Mouse (Mus musculus) midbrain, embryonic 14.5 days (tissue): ENCODE results near the gene Hrh2. TPM values are rescaled to one million over a fixed set of nuclear protein-coding genes. Genes with fewer than 3 reads are reported as not detected.

Source experiments
- ATAC-seq: fragments of 200-750 bp; cut with Nextera tagmentation; 2 replicates; pipeline ENCODE4 v1.8.0; 2017; ENCODE audit warnings: moderate number of reproducible peaks, moderate library complexity; ENCODE audit not compliant: low FRiP score, low TSS enrichment
- DNase-seq: peaks from one replicate; pipeline ENCODE4 v3.0.0-alpha.2; 2015
- H3K27ac ChIP-seq: fragments of 300-500 bp; sonication (generic); replicated peaks from 2 replicates; pipeline ENCODE4 v1.5.1; 2014; ENCODE audit warnings: mild to moderate bottlenecking, low read depth, low read length, moderate library complexity
- H3K27me3 ChIP-seq: fragments of 300-500 bp; sonication (generic); 2 replicates; pipeline ENCODE4 v1.6.1; 2014; ENCODE audit warnings: low read length, control low read depth, mixed read lengths; ENCODE audit not compliant: control insufficient read depth, insufficient read depth
- H3K36me3 ChIP-seq: fragments of 300-500 bp; sonication (generic); 2 replicates; pipeline ENCODE4 v1.6.1; 2014; ENCODE audit warnings: low read length, control low read depth; ENCODE audit not compliant: control insufficient read depth, insufficient read depth
- H3K4me1 ChIP-seq: fragments of 300-500 bp; sonication (generic); 2 replicates; pipeline ENCODE4 v1.6.1; 2014; ENCODE audit warnings: mild to moderate bottlenecking, antibody characterized with exemption, low read length, control low read depth; ENCODE audit not compliant: control insufficient read depth, insufficient read depth
- H3K4me2 ChIP-seq: fragments of 300-500 bp; sonication (generic); 2 replicates; pipeline ENCODE4 v1.6.1; 2014; ENCODE audit warnings: mild to moderate bottlenecking, low read length, moderate library complexity
- H3K4me3 ChIP-seq: fragments of 300-500 bp; sonication (generic); replicated peaks from 2 replicates; pipeline ENCODE4 v1.5.1; 2014; ENCODE audit warnings: low read depth, low read length
- H3K9ac ChIP-seq: fragments of 300-500 bp; sonication (generic); replicated peaks from 2 replicates; pipeline ENCODE4 v1.6.1; 2014; ENCODE audit warnings: mild to moderate bottlenecking, low read length, moderate library complexity
- H3K9me3 ChIP-seq: fragments of 300-500 bp; sonication (generic); 2 replicates; pipeline ENCODE4 v1.6.1; 2016; ENCODE audit warnings: low read length, control low read depth, mixed read lengths; ENCODE audit not compliant: control insufficient read depth
- WGBS: fragments of 180-500 bp; shearing (Covaris S2); extraction: QIAGEN DNeasy Blood & Tissue Kit; methylation state at CpG from one replicate; pipeline ENCODE4 v1.1.7; 2014; 5-methylcytosine and 5-hydroxymethylcytosine counted together
- polyA plus RNA-seq: library from polyadenylated mRNA; unstranded; fragments of >200 nt; fragmentation: Nextera tagmentation; extraction: Ambion mirVana; gene quantifications from 2 replicates; pipeline ENCODE4 v1.2.1, GENCODE M21; 2014

The Hrh2 gene
- polyA plus RNA-seq, 1 experiment from 2014 or later, result 0.63 TPM

DNA sequence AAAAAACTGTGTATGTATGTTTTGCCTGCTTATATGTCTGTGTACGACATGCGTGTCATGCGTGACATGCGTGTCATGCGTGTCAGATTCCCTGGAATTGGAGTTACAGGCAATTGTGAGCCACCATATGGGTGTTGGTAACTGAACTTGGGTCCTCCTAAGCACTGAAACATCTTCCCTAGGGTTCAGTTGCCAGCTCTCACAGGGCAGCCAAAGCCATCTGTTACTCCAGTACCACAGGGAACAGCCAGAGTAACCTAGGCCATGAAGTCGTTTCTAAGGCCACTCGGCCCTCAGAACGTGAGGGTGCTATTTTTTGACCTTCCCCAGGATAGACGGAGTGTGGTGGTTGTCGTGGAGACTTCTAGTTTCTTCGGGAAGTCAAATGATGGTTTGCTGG lies 32.2 kb upstream of the Hrh2 start:
- no peak for ATAC-seq
- H3K9ac ChIP-seq, result no peak overlapping the region
- peaks cover 13% of the 10 kb centered on the region for H3K4me1 ChIP-seq
- no peaks in the 10 kb centered on the region for H3K36me3 ChIP-seq
- H3K9me3 ChIP-seq, result no peaks in the 10 kb centered on the region
- no peak overlapping the region for H3K4me3 ChIP-seq
- no peak overlapping the region for H3K4me2 ChIP-seq
- H3K27me3 ChIP-seq, result no peaks in the 10 kb centered on the region
- WGBS, result 44% methylated on average over 11 of the region's 11 CpGs
- no peak for DNase-seq
- no peak overlapping the region for H3K27ac ChIP-seq

- Histone ChIP-seq H3K4me3 (no peak overlapping the region), H3K9me3 (no peaks in the 10 kb centered on the region), H3K27me3 (no peaks in the 10 kb centered on the region), H3K4me1 (peaks cover 13% of the 10 kb centered on the region), H3K4me2 (no peak overlapping the region), H3K9ac (no peak overlapping the region), H3K36me3 (no peaks in the 10 kb centered on the region), H3K27ac (no peak overlapping the region)
- ATAC-seq (no peak), DNase-seq (no peak)
- WGBS, result 64% methylated on average over 1 of the region's 1 CpGs
Measured at GRCm38 (mm10) chr13:54160546-54160945, 31.4 kb upstream of the Hrh2 start.

DNA sequence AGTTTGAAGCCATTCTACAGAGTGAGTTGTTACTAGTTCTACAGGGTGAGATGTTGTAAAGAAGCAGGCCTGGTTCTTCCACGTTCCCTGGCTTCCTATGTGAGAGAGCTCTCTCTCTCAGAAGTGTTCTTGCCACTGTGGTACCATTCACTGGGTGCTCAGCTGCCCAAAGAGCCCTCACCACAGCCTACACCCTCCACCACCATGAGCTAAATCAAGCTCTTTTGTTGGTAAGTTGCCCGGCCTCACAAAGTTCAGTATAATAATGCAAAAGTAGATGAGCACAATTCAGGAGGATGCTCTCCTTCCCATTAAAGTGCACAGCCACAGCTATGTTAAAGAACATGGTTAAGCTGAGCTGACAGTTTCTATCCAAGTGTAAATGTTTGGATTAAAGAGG lies 30.4 kb upstream of the Hrh2 start:
- WGBS, result 66% methylated on average over 2 of the region's 2 CpGs
- DNase-seq, result no peak
- Histone ChIP-seq H3K36me3 (no peaks in the 10 kb centered on the region), H3K4me3 (no peak overlapping the region), H3K4me2 (no peak overlapping the region), H3K9me3 (no peaks in the 10 kb centered on the region), H3K9ac (no peak overlapping the region), H3K27me3 (no peaks in the 10 kb centered on the region), H3K27ac (no peak overlapping the region), H3K4me1 (peaks cover 13% of the 10 kb centered on the region)
- no peak for ATAC-seq

- Histone ChIP-seq H3K27ac (no peak overlapping the region), H3K9ac (no peak overlapping the region), H3K4me1 (peaks cover 12% of the 10 kb centered on the region), H3K27me3 (no peaks in the 10 kb centered on the region), H3K36me3 (no peaks in the 10 kb centered on the region), H3K4me3 (no peak overlapping the region), H3K4me2 (no peak overlapping the region), H3K9me3 (no peaks in the 10 kb centered on the region)
- 85% methylated on average over 8 of the region's 8 CpGs for WGBS
- DNase-seq, result no peak
- ATAC-seq, result no peak
Measured at GRCm38 (mm10) chr13:54163363-54163762, 28.6 kb upstream of the Hrh2 start.

GRCm38 (mm10) chr13:54164462-54164861 lies 27.5 kb upstream of the Hrh2 start:
- Histone ChIP-seq H3K4me2 (no peak overlapping the region), H3K4me1 (peaks cover 3% of the 10 kb centered on the region; the same call in 1 of the 2 replicates), H3K9me3 (no peaks in the 10 kb centered on the region), H3K4me3 (no peak overlapping the region), H3K27me3 (no peaks in the 10 kb centered on the region), H3K36me3 (no peaks in the 10 kb centered on the region), H3K9ac (no peak overlapping the region), H3K27ac (no peak overlapping the region)
- DNase-seq, result no peak
- ATAC-seq, result no peak
- WGBS, result 90% methylated on average over 10 of the region's 10 CpGs

GRCm38 (mm10) chr13:54165066-54165465 lies 26.9 kb upstream of the Hrh2 start:
- no peaks in the 10 kb centered on the region for H3K9me3 ChIP-seq
- H3K4me2 ChIP-seq, result no peak overlapping the region
- H3K27me3 ChIP-seq, result no peaks in the 10 kb centered on the region
- H3K4me1 ChIP-seq, result no peaks in the 10 kb centered on the region; the same call in 1 of the 2 replicates
- no peak for DNase-seq
- H3K9ac ChIP-seq, result no peak overlapping the region
- no peak for ATAC-seq
- H3K4me3 ChIP-seq, result no peak overlapping the region
- H3K27ac ChIP-seq, result no peak overlapping the region
- no peaks in the 10 kb centered on the region for H3K36me3 ChIP-seq
- WGBS, result 90% methylated on average over 6 of the region's 6 CpGs

- H3K27ac ChIP-seq, result no peak overlapping the region
- no peak for ATAC-seq
- H3K9me3 ChIP-seq, result no peaks in the 10 kb centered on the region
- H3K9ac ChIP-seq, result no peak overlapping the region
- H3K4me2 ChIP-seq, result no peak overlapping the region
- H3K4me3 ChIP-seq, result no peak overlapping the region
- H3K36me3 ChIP-seq, result no peaks in the 10 kb centered on the region
- no peak for DNase-seq
- no peaks in the 10 kb centered on the region for H3K27me3 ChIP-seq
- WGBS, result 88% methylated on average over 6 of the region's 6 CpGs
- H3K4me1 ChIP-seq, result no peaks in the 10 kb centered on the region
Measured at GRCm38 (mm10) chr13:54165765-54166164, 26.2 kb upstream of the Hrh2 start.

DNA sequence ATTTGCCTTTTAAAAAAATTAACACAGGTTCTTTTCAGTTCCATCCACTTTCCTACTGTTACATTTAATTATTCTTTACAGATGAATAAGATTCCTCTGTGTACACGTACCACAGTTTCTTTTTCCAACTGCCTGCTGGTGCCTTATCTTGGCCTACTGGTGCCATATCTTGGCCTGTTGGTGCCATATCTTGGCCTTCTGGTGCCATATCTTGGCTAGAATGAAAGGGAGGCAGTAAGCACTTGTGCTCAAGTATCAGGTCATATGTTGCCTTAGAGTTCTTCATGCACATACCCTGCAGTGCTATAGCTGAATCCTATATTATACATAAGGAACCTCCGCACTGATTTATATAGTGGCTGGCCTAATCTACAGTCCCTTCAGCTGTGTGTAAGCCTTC lies 24.9 kb upstream of the Hrh2 start:
- no peak overlapping the region for H3K9ac ChIP-seq
- no peaks in the 10 kb centered on the region for H3K36me3 ChIP-seq
- ATAC-seq (no peak), DNase-seq (no peak)
- no peak overlapping the region for H3K4me3 ChIP-seq
- no peaks in the 10 kb centered on the region for H3K4me1 ChIP-seq
- H3K27ac ChIP-seq, result no peak overlapping the region
- 93% methylated on average over 2 of the region's 2 CpGs for WGBS
- no peaks in the 10 kb centered on the region for H3K9me3 ChIP-seq
- H3K4me2 ChIP-seq, result no peak overlapping the region
- H3K27me3 ChIP-seq, result no peaks in the 10 kb centered on the region

DNA sequence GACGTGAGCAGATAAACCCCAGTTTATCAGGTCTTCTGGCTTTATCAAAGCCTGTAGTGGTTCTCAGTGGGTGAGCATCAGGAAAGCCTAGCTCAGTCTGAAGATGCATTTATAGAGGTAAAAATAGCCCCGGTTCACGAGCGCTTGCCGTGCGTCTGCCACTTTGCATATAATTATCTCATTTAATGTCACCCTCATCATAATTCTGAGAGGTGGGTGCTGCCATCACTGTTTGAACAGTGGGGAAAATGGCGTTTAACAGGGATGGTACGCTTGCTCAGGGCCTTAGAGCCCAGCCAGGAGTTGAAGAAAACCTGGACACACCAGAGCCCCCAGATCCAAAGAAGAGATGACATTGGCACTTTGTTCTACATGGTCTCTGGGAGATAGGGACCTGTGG lies 23.3 kb upstream of the Hrh2 start:
- Histone ChIP-seq H3K27me3 (no peaks in the 10 kb centered on the region), H3K4me1 (no peaks in the 10 kb centered on the region), H3K9ac (no peak overlapping the region), H3K9me3 (no peaks in the 10 kb centered on the region), H3K27ac (no peak overlapping the region), H3K4me2 (no peak overlapping the region), H3K36me3 (no peaks in the 10 kb centered on the region), H3K4me3 (no peak overlapping the region)
- DNase-seq (no peak), ATAC-seq (no peak)
- 83% methylated on average over 8 of the region's 8 CpGs for WGBS
